Mouse (Mus musculus) bone marrow, adult 2 months (tissue): ENCODE results near the gene Jun.

Experiments
- CTCF ChIP-seq: fragments of 200-500 bp; IDR thresholded peaks from 2 replicates; pipeline ENCODE4 v1.5.1; 2011; ENCODE audit warnings: low read length, control low read depth; ENCODE audit not compliant: control insufficient read depth, insufficient read depth
- POLR2A ChIP-seq: fragments of 200-500 bp; IDR thresholded peaks from 2 replicates; pipeline ENCODE4 v1.6.1; 2011; ENCODE audit warnings: low read depth, mild to moderate bottlenecking, control low read depth, low read length, borderline replicate concordance; ENCODE audit not compliant: control insufficient read depth

- no peak for TF ChIP-seq CTCF
- TF ChIP-seq POLR2A: no peak
Observed at GRCm38 (mm10) chr4:95044721-95045120, 7.3 kb downstream of the Jun start.
